Mouse (Mus musculus): ENCODE results near the gene Cyb5d2. TPM values are rescaled to one million over a fixed set of nuclear protein-coding genes. Genes with fewer than 3 reads are reported as not detected.
"Not testable (repeated sequence)": the region's sequence is repeated elsewhere in the genome, so short reads cannot be mapped to it uniquely, and the experiment has no call there.

Cyb5d2 gene
- total RNA-seq, 2 experiments from 2014 or later, result 15.4 to 16.1 TPM

GRCm38 (mm10) chr11:72782103-72782502, 13.8 kb downstream of the Cyb5d2 start:
- no peak for DNase-seq
- intact Hi-C loops (cut with DNase I), result no loop called here

- no peak for DNase-seq
- intact Hi-C loops (cut with DNase I), result no loop called here
Observed at GRCm38 (mm10) chr11:72778957-72779356, 17.0 kb downstream of the Cyb5d2 start.

DNA sequence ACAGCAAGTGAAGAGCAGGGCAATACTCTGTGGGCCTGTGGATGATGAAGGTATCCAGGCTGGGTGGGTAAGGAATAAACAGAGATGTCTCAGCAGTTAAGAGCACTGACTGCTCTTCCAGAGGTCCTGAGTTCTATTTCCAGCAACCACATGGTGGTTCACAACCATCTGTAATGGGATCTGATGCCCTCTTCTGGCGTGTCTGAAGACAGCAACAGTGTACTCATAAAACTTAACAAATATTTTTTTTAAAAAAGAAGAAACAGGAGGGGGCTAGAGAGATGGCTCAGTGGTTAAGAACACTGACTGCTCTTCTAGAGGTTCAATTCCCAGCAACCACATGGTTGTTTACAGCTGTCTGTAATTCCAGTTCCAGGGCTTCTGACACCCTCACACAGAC, 23.3 kb downstream of the Cyb5d2 start:
- DNase-seq; intact Hi-C loops (cut with DNase I): not testable (repeated sequence)

DNA sequence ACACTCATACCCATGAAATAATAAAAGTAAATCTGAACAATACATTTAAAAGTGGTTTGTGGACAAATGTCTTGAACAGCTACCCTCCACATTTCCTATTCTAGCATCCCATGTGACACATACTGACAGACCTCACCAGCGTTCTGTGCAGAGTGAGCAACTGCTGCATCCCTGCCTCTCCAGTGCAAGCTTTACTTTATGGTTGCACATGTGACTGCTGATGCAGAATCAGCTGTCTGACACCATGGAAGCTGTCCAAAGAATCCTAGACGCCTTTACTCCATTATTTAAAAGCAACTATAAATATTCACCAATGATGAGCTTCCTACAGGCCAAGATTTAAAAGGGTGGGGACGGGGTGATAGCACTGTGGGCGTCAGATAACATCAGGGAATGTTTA, 24.5 kb downstream of the Cyb5d2 start:
- DNase-seq, result no peak
- intact Hi-C loops (cut with DNase I), result no loop called here

DNA sequence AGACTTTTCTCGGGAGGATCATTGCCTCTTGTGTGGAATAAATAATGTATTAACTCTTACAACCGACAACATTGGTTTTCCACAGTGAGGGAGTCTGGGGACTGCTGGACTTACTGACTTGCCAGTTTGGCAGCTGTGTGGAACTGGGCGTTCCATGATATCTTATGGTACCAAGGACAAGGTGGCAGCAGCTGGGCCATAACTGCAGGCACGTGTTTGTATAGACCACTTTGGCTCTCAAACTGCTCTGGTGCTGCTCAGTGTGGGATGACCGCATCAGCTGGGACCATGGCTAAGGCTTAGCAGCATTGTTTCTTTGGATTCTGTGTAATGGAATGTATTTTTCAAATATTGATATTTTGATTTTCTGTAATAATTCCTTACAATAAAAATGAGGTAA, 25.1 kb downstream of the Cyb5d2 start:
- no peak for DNase-seq
- intact Hi-C loops (cut with DNase I), result no loop called here

- intact Hi-C loops (cut with DNase I), result no loop called here
- DNase-seq, result no peak
Observed at GRCm38 (mm10) chr11:72770324-72770723, 25.6 kb downstream of the Cyb5d2 start.

DNA sequence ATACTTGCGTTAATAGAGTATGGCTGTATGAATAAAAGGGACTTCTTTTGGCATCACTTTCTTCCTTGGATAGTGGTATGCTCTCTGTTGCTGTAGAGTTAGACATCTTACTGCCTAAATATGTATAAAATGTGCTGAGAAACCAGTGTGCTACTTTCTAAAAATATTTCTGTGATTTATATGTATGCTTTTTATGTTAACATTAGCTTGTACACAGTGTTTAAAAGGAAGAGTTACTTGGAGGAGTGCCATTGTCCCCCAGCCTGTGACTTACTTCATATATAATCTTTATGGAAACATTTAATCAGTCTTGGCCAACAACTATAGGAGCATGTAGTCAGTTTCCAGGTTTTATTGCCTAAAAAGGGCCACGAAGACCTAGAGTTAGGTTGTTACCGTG, 26.9 kb downstream of the Cyb5d2 start:
- DNase-seq, result no peak
- intact Hi-C loops (cut with DNase I), result no loop called here

- intact Hi-C loops (cut with DNase I), result no loop called here
- no peak for DNase-seq
Observed at GRCm38 (mm10) chr11:72767716-72768115, 28.2 kb downstream of the Cyb5d2 start.

DNA sequence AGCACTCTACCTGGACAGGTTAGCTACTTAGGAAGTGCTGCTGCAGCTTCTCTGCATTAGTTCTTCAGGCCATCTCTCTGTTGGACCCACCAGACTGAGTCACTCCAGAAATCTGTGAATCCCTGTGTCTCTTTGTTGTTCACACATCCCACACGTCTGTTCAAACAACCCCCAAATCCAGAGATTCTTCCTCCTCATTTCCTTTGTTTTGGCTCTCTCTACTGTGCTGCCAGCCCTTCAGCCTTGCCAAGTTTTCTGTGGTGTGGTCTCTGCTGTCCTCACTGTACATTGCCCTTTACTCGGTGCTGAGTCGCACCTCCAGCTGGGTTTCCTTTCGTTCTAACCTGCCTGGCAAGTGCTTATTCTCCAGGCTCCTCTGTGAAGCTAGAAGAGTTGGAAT, 31.7 kb downstream of the Cyb5d2 start:
- DNase-seq, result no peak
- intact Hi-C loops (cut with DNase I), result no loop called here

- DNase-seq, result no peak
- intact Hi-C loops (cut with DNase I), result no loop called here
Observed at GRCm38 (mm10) chr11:72760781-72761180, 35.2 kb downstream of the Cyb5d2 start.

DNA sequence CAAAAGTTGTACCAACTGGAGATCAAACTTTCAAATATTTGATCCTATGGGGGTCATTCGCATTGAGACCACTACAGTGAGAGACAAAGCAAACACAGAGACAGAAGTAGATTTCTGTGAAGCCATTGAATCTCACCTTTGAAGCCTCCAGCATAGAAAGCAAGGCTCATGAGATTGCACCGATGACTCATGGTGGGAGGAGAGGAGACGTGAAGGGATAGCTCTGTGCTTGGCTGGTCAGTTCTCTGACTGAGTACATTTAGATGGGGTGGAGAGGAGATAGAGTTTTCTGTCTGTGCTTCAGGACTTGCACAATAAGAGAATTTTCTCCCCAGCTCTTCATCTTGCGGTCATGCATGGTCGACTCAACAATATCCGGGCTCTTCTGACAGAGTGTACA, 36.4 kb downstream of the Cyb5d2 start:
- no peak for DNase-seq
- intact Hi-C loops (cut with DNase I), result no loop called here

GRCm38 (mm10) chr11:72758316-72758715, 37.6 kb downstream of the Cyb5d2 start:
- intact Hi-C loops (cut with DNase I), result no loop called here
- no peak for DNase-seq

DNA sequence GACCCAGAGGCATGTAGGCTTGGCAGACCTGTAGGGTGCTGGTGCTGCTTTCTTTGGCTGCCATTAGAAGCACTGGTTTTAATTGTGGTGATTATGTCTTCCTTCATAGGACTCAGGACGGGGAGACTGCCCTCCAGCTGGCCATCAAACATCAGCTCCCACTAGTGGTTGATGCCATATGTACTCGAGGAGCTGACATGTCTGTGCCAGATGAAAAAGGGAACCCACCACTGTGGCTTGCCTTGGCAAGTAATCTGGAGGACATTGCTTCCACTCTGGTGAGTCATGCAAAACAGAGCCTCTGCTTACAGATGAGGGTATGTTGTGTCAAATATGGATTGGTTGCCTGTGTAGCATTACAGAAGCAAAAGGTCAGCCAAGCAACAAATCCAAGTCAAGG, 44.0 kb downstream of the Cyb5d2 start:
- no peak for DNase-seq
- intact Hi-C loops (cut with DNase I), result no loop called here

DNA sequence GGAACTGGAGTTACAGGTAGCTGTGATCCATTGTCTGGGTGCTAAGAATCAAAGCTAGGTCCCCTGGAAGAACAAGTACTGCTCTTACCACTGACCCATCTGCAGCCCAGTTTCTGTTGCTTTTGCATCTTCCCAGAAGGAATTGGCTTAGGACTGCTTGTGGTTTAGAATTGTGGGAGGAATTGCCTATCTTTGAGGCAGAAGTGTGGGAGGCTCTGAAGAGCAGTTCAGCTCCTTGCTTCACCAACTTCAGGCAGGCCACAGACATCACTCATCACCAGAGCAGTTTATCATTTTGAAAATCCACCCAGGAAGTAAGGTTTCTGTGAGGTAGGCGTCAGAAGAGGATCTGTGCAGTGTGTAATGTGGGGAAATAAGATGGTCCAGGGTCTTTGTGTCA, 56.9 kb downstream of the Cyb5d2 start:
- intact Hi-C loops (cut with DNase I), result no loop called here
- no peak for DNase-seq

DNA sequence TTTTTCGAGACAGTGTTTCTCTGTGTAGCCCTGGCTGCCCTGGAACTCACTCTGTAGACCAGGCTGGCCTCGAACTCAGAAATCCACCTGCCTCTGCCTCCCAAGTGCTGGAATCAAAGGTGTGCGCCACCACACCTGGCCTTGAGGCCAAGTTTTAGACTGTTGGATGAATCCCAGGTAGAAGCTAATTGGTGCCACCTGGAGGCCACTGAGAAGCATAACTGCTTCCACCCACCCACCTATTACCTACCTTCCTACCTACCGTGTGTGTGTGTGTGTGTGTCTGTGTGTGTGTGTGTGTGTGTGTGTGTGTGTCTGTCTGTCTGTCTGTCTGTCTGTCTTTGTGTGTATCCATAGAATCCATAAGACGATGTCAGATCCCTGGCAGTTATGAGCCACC, 58.4 kb downstream of the Cyb5d2 start:
- DNase-seq; intact Hi-C loops (cut with DNase I): not testable (repeated sequence)

DNA sequence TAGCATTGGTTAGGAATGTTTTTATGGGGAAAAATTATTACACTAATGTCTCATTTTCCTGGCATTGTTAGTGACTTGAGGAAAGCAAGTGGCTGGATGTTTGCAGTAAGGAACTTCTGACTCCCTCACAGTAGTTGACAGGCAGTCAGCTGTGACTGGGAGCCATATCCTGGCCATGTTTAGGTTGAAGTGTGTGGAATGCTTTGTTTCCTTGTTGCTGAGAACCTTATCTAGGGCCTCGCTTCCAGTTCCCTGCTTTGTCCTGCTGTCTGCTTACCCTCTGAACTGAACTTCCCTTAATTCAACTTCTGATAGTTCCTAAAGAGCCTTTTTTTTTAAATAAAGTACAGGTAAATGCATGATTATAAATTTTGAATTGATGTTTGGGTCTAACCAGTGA, 59.6 kb downstream of the Cyb5d2 start:
- intact Hi-C loops (cut with DNase I), result no loop called here
- DNase-seq, result no peak

DNA sequence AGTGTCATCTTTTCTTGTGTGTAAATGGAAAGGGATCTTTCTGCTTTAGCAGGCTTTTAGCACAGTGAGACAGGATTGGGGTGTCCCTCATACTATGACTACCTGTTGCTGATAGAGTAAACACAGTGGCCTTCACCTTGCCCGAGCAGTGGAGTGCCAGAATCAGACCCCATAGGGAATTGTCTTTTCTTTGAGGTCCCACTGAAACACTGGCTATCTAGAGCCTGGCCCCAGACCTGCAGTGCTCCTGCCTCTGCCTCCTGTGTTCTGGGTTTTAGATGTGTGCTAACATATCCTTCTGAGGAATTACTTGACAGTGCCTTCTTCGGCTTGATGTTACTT, 60.5 kb downstream of the Cyb5d2 start:
- DNase-seq, result no peak
- intact Hi-C loops (cut with DNase I), result no loop called here

- intact Hi-C loops (cut with DNase I), result no loop called here
- peak in 1 of 2 experiments; percentile 5 for DNase-seq
Observed at GRCm38 (mm10) chr11:72734840-72735518, 61.0 kb downstream of the Cyb5d2 start.

GRCm38 (mm10) chr11:72733736-72734135, 62.2 kb downstream of the Cyb5d2 start:
- DNase-seq, result no peak
- intact Hi-C loops (cut with DNase I), result no loop called here
